Mouse (Mus musculus) erythroblast, embryonic 14.5 days (primary cell): Measurements from ENCODE around the gene Myo9b. TPM values are rescaled to one million over a fixed set of nuclear protein-coding genes. Genes with fewer than 3 reads are reported as not detected.

Experiments used
- H3K27me3 ChIP-seq: 2 replicates; pipeline ENCODE4 v1.6.1; 2012; ENCODE audit warnings: inconsistent platforms; ENCODE audit not compliant: control insufficient read depth
- H3K36me3 ChIP-seq: 2 replicates; pipeline ENCODE4 v1.6.1; 2012; ENCODE audit warnings: mild to moderate bottlenecking, inconsistent platforms; ENCODE audit not compliant: control insufficient read depth
- H3K4me1 ChIP-seq: 2 replicates; pipeline ENCODE4 v1.6.1; 2012; ENCODE audit warnings: inconsistent platforms; ENCODE audit not compliant: control insufficient read depth
- H3K4me3 ChIP-seq: replicated peaks from 2 replicates; pipeline ENCODE3; 2012; ENCODE audit warnings: moderate library complexity, mild to moderate bottlenecking, inconsistent platforms
- H3K9me3 ChIP-seq: 2 replicates; pipeline ENCODE4 v1.6.1; 2012; ENCODE audit warnings: low read length, inconsistent platforms, mixed read lengths; ENCODE audit not compliant: control insufficient read depth
- GATA1 ChIP-seq: IDR thresholded peaks from 2 replicates; pipeline ENCODE4 v1.6.1; 2012; ENCODE audit warnings: low read length, inconsistent platforms, mixed read lengths
- TAL1 ChIP-seq: IDR thresholded peaks from 3 replicates; pipeline ENCODE4 v1.6.1; 2012; ENCODE audit warnings: low read length, inconsistent platforms, mixed read lengths
- polyA plus RNA-seq: library from polyadenylated mRNA; stranded (reverse); fragments of >175 nt; gene quantifications from 2 replicates; pipeline ENCODE4 v1.2.3, GENCODE M21; 2012

The Myo9b gene
- polyA plus RNA-seq, 1 experiment: 4.3 TPM

GRCm38 (mm10) chr8:71406099-71407015 lies 133.8 kb downstream of the Myo9b start:
- Histone ChIP-seq H3K4me1 (peaks cover 47% of the 10 kb centered on the region), H3K36me3 (peaks cover 67% of the 10 kb centered on the region)

DNA sequence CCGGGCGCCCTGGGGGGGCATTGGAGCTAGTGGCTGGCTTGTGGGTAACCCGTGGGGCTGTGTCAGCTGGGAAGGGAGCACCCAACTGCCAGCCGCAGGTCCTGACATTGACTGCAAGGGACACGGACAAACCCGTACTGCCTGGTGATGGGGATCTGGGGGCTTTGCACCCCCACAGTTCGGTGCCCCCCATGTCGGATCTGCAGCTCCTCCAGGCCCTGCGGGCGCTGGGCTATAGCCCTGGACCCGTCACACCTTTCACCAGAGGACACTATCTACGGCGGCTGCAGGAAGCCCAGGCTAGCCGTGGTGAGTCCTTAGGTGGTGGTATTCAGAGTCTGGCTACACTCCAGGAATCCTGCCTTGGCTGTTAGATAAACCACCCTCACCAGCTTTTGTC lies 134.9 kb downstream of the Myo9b start:
- no peaks in the 10 kb centered on the region for H3K27me3 ChIP-seq
- H3K9me3 ChIP-seq: no peaks in the 10 kb centered on the region
- H3K4me1 ChIP-seq: peaks cover 53% of the 10 kb centered on the region
- peak overlapping the region; percentile 68 for H3K4me3 ChIP-seq
- peaks cover 62% of the 10 kb centered on the region for H3K36me3 ChIP-seq
- TF ChIP-seq GATA1: no peak
- no peak for TF ChIP-seq TAL1

More at GRCm38 (mm10) chr8:71406099-71407015, 133.8 kb downstream of the Myo9b start:
- Histone ChIP-seq H3K9me3 (no peaks in the 10 kb centered on the region), H3K27me3 (no peaks in the 10 kb centered on the region), H3K4me3 (peak overlapping the region; percentile 68)
- TF ChIP-seq TAL1: no peak
- TF ChIP-seq GATA1: no peak

DNA sequence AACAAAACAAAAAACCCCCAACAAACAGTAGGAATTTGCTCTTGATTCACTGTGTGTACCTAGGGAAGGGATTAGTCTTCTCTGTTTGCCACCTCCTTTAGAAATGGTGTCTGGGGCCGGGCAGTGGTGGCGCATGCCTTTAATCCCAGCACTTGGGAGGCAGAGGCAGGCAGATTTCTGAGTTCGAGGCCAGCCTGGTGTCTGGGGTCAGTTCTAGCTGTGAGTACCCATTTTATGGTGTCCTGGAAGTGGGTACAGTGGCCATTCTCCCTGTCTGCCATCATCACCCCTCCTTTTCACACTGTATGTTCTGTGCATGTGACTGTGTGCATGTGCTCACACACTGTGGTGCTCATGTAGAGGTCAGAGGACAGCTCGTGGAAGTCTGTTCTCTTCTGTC lies 135.7 kb downstream of the Myo9b start:
- H3K4me1 ChIP-seq: peaks cover 53% of the 10 kb centered on the region
- no peaks in the 10 kb centered on the region for H3K9me3 ChIP-seq
- H3K27me3 ChIP-seq: no peaks in the 10 kb centered on the region
- TF ChIP-seq GATA1: no peak
- H3K4me3 ChIP-seq: peak overlapping the region; percentile 68
- H3K36me3 ChIP-seq: peaks cover 55% of the 10 kb centered on the region

Other genes with a start within 250 kb of the Myo9b start
- 3.5 and 4.5 TPM in 2 replicates for gene Haus8, start 220 bp downstream of the Myo9b start, polyA plus RNA-seq
- 16.3 and 17.0 TPM in 2 replicates for gene Use1, start 94.1 kb downstream of the Myo9b start, polyA plus RNA-seq
- 6.6 and 7.5 TPM in 2 replicates for gene Ocel1, start 98.6 kb downstream of the Myo9b start, polyA plus RNA-seq
- 0.41 and 0.60 TPM in 2 replicates for gene Nr2f6, start 109.2 kb downstream of the Myo9b start, polyA plus RNA-seq
- gene Ushbp1, start 123.1 kb downstream of the Myo9b start, polyA plus RNA-seq: 0.03 and 0.10 TPM in 2 replicates
- gene Babam1, start 124.1 kb downstream of the Myo9b start, polyA plus RNA-seq: 15.4 and 18.1 TPM in 2 replicates
- 17.4 and 17.5 TPM in 2 replicates for gene Ankle1, start 133.3 kb downstream of the Myo9b start, polyA plus RNA-seq
- 3.9 and 4.7 TPM in 2 replicates for gene Abhd8, start 190.9 kb downstream of the Myo9b start, polyA plus RNA-seq
- 18.9 and 20.4 TPM in 2 replicates for gene Mrpl34, start 192.2 kb downstream of the Myo9b start, polyA plus RNA-seq
- 41.0 and 42.3 TPM in 2 replicates for gene Dda1, start 196.5 kb downstream of the Myo9b start, polyA plus RNA-seq
- 0.09 and 0.20 TPM in 2 replicates for gene Ano8, start 213.2 kb downstream of the Myo9b start, polyA plus RNA-seq
- 1.2 and 1.4 TPM in 2 replicates for gene Gtpbp3, start 215.4 kb downstream of the Myo9b start, polyA plus RNA-seq
- gene Plvap, start 239.0 kb downstream of the Myo9b start, polyA plus RNA-seq: 0.18 and 0.30 TPM in 2 replicates